Comparison of ENCODE assay signal across 11 mouse cellular contexts in the genomic region with DNA sequence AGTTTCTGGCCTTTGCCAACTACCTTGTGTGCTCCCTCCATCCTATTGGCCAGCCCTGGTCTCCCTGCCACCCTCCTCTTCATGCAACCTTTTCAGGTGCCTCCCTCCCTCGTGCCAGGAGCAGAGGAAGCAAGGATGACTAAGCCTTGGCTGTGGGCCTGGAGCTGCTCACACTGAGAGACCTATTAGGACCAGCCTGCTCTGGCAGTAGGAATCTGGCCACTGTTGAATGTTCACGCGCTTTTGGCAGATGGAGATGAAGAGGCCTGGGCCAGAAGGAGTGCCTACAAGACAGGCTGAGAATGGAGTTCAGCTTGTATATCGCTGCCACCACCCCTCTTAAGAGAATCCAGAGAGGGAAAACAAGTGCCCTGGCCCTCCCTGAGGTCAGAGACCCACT. TPM values are rescaled to one million over a fixed set of nuclear protein-coding genes. Genes with fewer than 3 reads are reported as not detected.
A peak's percentile ranks its signal among the peaks of the same experiment; 100 is the strongest.
DNase-seq lines count a peak whose midpoint lies in the region; ATAC-seq and TF ChIP-seq lines count a peak whose summit lies in the region.
"Had no signal": no experiment of that assay in that cellular context is flagged by ENCODE, and none has a peak within 500 bp of the region (broad histone marks: within the 10 kb centered on the region; RNA-seq: fewer than 3 reads in every experiment).

No protein-coding gene starts in this region.

- no peaks in the 10 kb centered on the region for H3K27me3 ChIP-seq in hindbrain, postnatal 0 days (ENCODE audit: insufficient read depth, low read length)

- H3K27ac ChIP-seq in hindbrain, postnatal 0 days = peak overlapping the region; percentile 27; the same call in 1 of the 2 replicates

- ATAC-seq in hindbrain, postnatal 0 days = peak; percentile 76

- no peak overlapping the region for H3K4me3 ChIP-seq in hindbrain, postnatal 0 days (ENCODE audit: low read length)

- no peak overlapping the region for H3K9ac ChIP-seq in hindbrain, postnatal 0 days (replicated peaks; ENCODE audit: low read length)

- no peaks in the 10 kb centered on the region for H3K36me3 ChIP-seq in hindbrain, postnatal 0 days (ENCODE audit: insufficient read depth, low read length)

- H3K4me1 ChIP-seq in hindbrain, postnatal 0 days (ENCODE audit: insufficient read depth, low read length) = peaks cover 11% of the 10 kb centered on the region; the same call in 1 of the 2 replicates

- peak; percentile 11 to 38 for DNase-seq in adrenal gland, adult (ENCODE audit: inconsistent age in 2 of 2, low spot score in 1 of 2)
- DNase-seq in adrenal gland, adult 8-10 months = no peak
- DNase-seq in left cerebral cortex, postnatal 4 days = peak; percentile 92
- no peak for DNase-seq in left cerebral cortex, postnatal 36 days (ENCODE audit: low spot score in 2 of 2)
- peak; percentile 100 for DNase-seq in cerebellum, adult 9-11 months
- peak; percentile 82 for DNase-seq in hindbrain, postnatal 0 days (ENCODE audit: low spot score)
- DNase-seq in lung, postnatal 4 days = no peak
- DNase-seq in liver = no peak

- intact Hi-C loops in left cerebral cortex, postnatal 4 days (cut with DNase I) = no loop called here
- intact Hi-C loops in left cerebral cortex, postnatal 36 days (cut with DNase I) = no loop called here

- no peaks in the 10 kb centered on the region for H3K9me3 ChIP-seq in hindbrain, postnatal 0 days (ENCODE audit: low read length)

- WGBS in hindbrain, postnatal 0 days = 30% methylated on average over 4 of the region's 4 CpGs

- TF ChIP-seq CTCF in hindbrain, postnatal 0 days (IDR thresholded peaks at IDR 0.05; ENCODE audit: low read depth) = no peak

- no peak overlapping the region for H3K4me2 ChIP-seq in hindbrain, postnatal 0 days (ENCODE audit: low read depth, low read length)

RNA-seq across cellular contexts. Expression of a gene that starts 7.4 kb away (rescaled TPM):
- not detected for total RNA-seq in adrenal gland, adult 8-10 months (2022)
- total RNA-seq in left cerebral cortex, postnatal 4 days (2021) = under 1 TPM in 1 of 2 experiments, not detected in 1; 0.54 TPM
- total RNA-seq in left cerebral cortex, postnatal 36 days (2021) = under 1 TPM in 1 of 2 experiments, not detected in 1; 0.20 TPM
- total RNA-seq in hindbrain, postnatal 0 days (2014; rRNA removed) = not detected in 2 replicates
- 0.09 TPM in 1 of 2 replicates, not detected in the other for polyA plus RNA-seq in hindbrain, postnatal 0 days (2015; fragmentation: Nextera tagmentation; extraction: Ambion mirVana)
- total RNA-seq: layer of hippocampus, postnatal 36 days had no signal
- polyA plus RNA-seq: heart, embryonic 16.5 days; liver, embryonic 16.5 days had no signal

RNA-seq across cellular contexts. Expression of a gene that starts 46.0 kb away (rescaled TPM):
- under 1 TPM in 3 of 4 experiments, not detected in 1; 0.20 to 0.31 (median 0.28) TPM for total RNA-seq in adrenal gland, adult 8-10 months (2022)
- not detected for total RNA-seq in left cerebral cortex, postnatal 4 days (2021)
- not detected for total RNA-seq in left cerebral cortex, postnatal 36 days (2021)
- 0.63 TPM in 1 of 2 replicates, not detected in the other for total RNA-seq in hindbrain, postnatal 0 days (2014; rRNA removed)
- polyA plus RNA-seq in hindbrain, postnatal 0 days (2015; fragmentation: Nextera tagmentation; extraction: Ambion mirVana) = not detected in 2 replicates

RNA-seq across cellular contexts. Expression of a gene that starts 54.9 kb away (rescaled TPM):
- total RNA-seq in adrenal gland, adult 8-10 months (2022) = not detected
- total RNA-seq in left cerebral cortex, postnatal 4 days (2021) = not detected
- not detected for total RNA-seq in left cerebral cortex, postnatal 36 days (2021)
- total RNA-seq in hindbrain, postnatal 0 days (2014; rRNA removed) = not detected in 2 replicates
- not detected in 2 replicates for polyA plus RNA-seq in hindbrain, postnatal 0 days (2015; fragmentation: Nextera tagmentation; extraction: Ambion mirVana)
- total RNA-seq: layer of hippocampus, postnatal 36 days had no signal
- polyA plus RNA-seq: liver, embryonic 16.5 days had no signal

Comparison
In these comparisons a context has a peak if more than half of its experiments do, and no peak if none do; other contexts are left out.
1. DNase-seq: peak in adrenal gland, adult (2 of 2), left cerebral cortex, postnatal 4 days (single experiment), cerebellum, adult 9-11 months (single experiment) and hindbrain, postnatal 0 days (single experiment); none in adrenal gland, adult 8-10 months (single experiment), left cerebral cortex, postnatal 36 days (0 of 2), lung, postnatal 4 days (0 of 2) and liver (single experiment).